24 mouse cellular contexts compared by ENCODE assay signal in genomic region chr5:6040866-6041265, GRCm38 (mm10).
"Had no signal": no experiment of that assay in that cellular context is flagged by ENCODE, and none has a peak within 500 bp of the region (broad histone marks: within the 10 kb centered on the region; RNA-seq: fewer than 3 reads in every experiment).

No protein-coding gene starts in this region.

- H3K4me3 ChIP-seq: heart, adult 2 months; heart, embryonic 13.5 days; heart, embryonic 15.5 days; hindbrain, embryonic 13.5 days; hindbrain, embryonic 15.5 days; left cerebral cortex, adult 2 months; limb, embryonic 10.5 days; limb, embryonic 12.5 days; liver, embryonic 13.5 days; liver, embryonic 15.5 days had no signal

- H3K4me1 ChIP-seq: heart, embryonic 13.5 days; heart, embryonic 15.5 days; hindbrain, embryonic 15.5 days; limb, embryonic 10.5 days; limb, embryonic 12.5 days; liver, embryonic 13.5 days; liver, embryonic 15.5 days had no signal

- H3K9me3 ChIP-seq: heart, embryonic 13.5 days; heart, embryonic 15.5 days; hindbrain, embryonic 13.5 days; hindbrain, embryonic 15.5 days; limb, embryonic 10.5 days; limb, embryonic 12.5 days; liver, embryonic 13.5 days; liver, embryonic 15.5 days had no signal

- H3K9ac ChIP-seq: forebrain, postnatal 0 days; heart, embryonic 13.5 days; heart, embryonic 15.5 days; hindbrain, embryonic 13.5 days; hindbrain, embryonic 15.5 days; limb, embryonic 12.5 days; liver, embryonic 13.5 days; liver, embryonic 15.5 days; liver, postnatal 0 days had no signal

- ATAC-seq: forebrain, postnatal 0 days; hindbrain, postnatal 0 days; intestine, embryonic 16.5 days; liver, postnatal 0 days had no signal

- H3K4me2 ChIP-seq: heart, embryonic 11.5 days; heart, embryonic 13.5 days; heart, embryonic 15.5 days; hindbrain, embryonic 13.5 days; hindbrain, embryonic 15.5 days; limb, embryonic 12.5 days; liver, embryonic 11.5 days; liver, embryonic 13.5 days; liver, embryonic 15.5 days had no signal

- H3K27me3 ChIP-seq: heart, embryonic 13.5 days; heart, embryonic 15.5 days; hindbrain, embryonic 13.5 days; hindbrain, embryonic 15.5 days; limb, embryonic 12.5 days; liver, embryonic 13.5 days; liver, embryonic 15.5 days had no signal

- H3K36me3 ChIP-seq: heart, embryonic 13.5 days; heart, embryonic 15.5 days; hindbrain, embryonic 13.5 days; hindbrain, embryonic 15.5 days; limb, embryonic 10.5 days; limb, embryonic 12.5 days; liver, embryonic 13.5 days; liver, embryonic 15.5 days had no signal

- H3K27ac ChIP-seq: heart, adult 2 months; heart, embryonic 13.5 days; heart, embryonic 15.5 days; hindbrain, embryonic 13.5 days; hindbrain, embryonic 15.5 days; hindbrain, postnatal 0 days; kidney, postnatal 0 days; left cerebral cortex, adult 2 months; limb, embryonic 10.5 days; limb, embryonic 12.5 days; liver, embryonic 13.5 days; liver, embryonic 15.5 days had no signal

- DNase-seq: forebrain, postnatal 0 days; gastrocnemius, postnatal 14 days; gastrocnemius, postnatal 36 days; heart, adult 11 months; heart, adult 2 months; heart, postnatal 14 days; heart, postnatal 36 days; layer of hippocampus, adult 9-11 months; liver; liver, embryonic 13.5 days; liver, postnatal 0 days had no signal
